ENCODE assay signal across 16 mouse cellular contexts in genomic region chr11:102744746-102745145, GRCm38 (mm10). TPM values are rescaled to one million over a fixed set of nuclear protein-coding genes. Genes with fewer than 3 reads are reported as not detected.
DNase-seq lines count a peak whose midpoint lies in the region; ATAC-seq lines count a peak whose summit lies in the region.
"Had no signal": no experiment of that assay in that cellular context is flagged by ENCODE, and none has a peak within 500 bp of the region (broad histone marks: within the 10 kb centered on the region; RNA-seq: fewer than 3 reads in every experiment).

No protein-coding gene starts in this region.

- peak; percentile 65 for DNase-seq in adrenal gland, postnatal 10 days
- DNase-seq in adrenal gland, adult 8-10 months, result no peak
- DNase-seq in cerebellum, adult 8-10 months, result peak; percentile 31
- no peak for DNase-seq in cerebellum, postnatal 36 days
- DNase-seq in NIH3T3 (ENCODE audit: low read depth), result peak; percentile 11
- peak; percentile 53 for DNase-seq in cerebellum, adult 9-10 months
- DNase-seq in layer of hippocampus, postnatal 25 days (ENCODE audit: extremely low spot score in 1 of 2, low spot score in 1 of 2), result no peak
- DNase-seq: gastrocnemius, adult 2 months; gastrocnemius, postnatal 25 days; heart, postnatal 36 days; kidney, adult 2 months had no signal

- no peak for ATAC-seq in erythroblast, adult 5-6 weeks (replicated peaks; ENCODE audit: low FRiP score, poor library complexity, severe bottlenecking)
- ATAC-seq: forebrain, embryonic 13.5 days; intestine, embryonic 16.5 days had no signal

RNA-seq across cellular contexts. Expression of gene Adam11, which starts 16.5 kb away (rescaled TPM):
- 10 to 100 TPM; 18.6 to 45.3 TPM for total RNA-seq in adrenal gland, postnatal 10 days (2021)
- 10 to 100 TPM in 2 of 4 experiments, 1 to 10 TPM in 2; 2.0 to 13.0 (median 8.0) TPM for total RNA-seq in adrenal gland, adult 8-10 months (2022)
- total RNA-seq in erythroblast, adult 5-6 weeks (2015; ENCODE audit: low replicate concordance), result not detected in 2 replicates
- not detected in 2 replicates for total RNA-seq in erythroblast, adult 5-6 weeks (2017; ENCODE audit: low replicate concordance)
- 100 to 1,000 TPM; 186 to 205 TPM for total RNA-seq in layer of hippocampus, postnatal 25 days (2021)
- total RNA-seq: CH12.LX; granulocyte monocyte progenitor cell, adult 5-6 weeks had no signal

RNA-seq across cellular contexts. Expression of gene Ccdc43, which starts 47.2 kb away (rescaled TPM):
- 10 to 100 TPM; 20.7 to 23.6 TPM for total RNA-seq in adrenal gland, postnatal 10 days (2021)
- 10 to 100 TPM; 26.5 to 30.5 (median 29.6) TPM for total RNA-seq in adrenal gland, adult 8-10 months (2022)
- 4.4 and 8.1 TPM in 2 replicates for total RNA-seq in erythroblast, adult 5-6 weeks (2015; ENCODE audit: low replicate concordance)
- total RNA-seq in erythroblast, adult 5-6 weeks (2017; ENCODE audit: low replicate concordance), result 2.9 and 12.0 TPM in 2 replicates
- total RNA-seq in layer of hippocampus, postnatal 25 days (2021), result 10 to 100 TPM; 35.5 to 38.1 TPM

Comparison
In these comparisons a context has a peak if more than half of its experiments do, and no peak if none do; other contexts are left out.
1. DNase-seq: peak in adrenal gland, postnatal 10 days (single experiment), cerebellum, adult 8-10 months (single experiment), NIH3T3 (single experiment) and cerebellum, adult 9-10 months (single experiment); none in adrenal gland, adult 8-10 months (single experiment), cerebellum, postnatal 36 days (0 of 2) and layer of hippocampus, postnatal 25 days (0 of 2).
2. RNA of gene Adam11, which starts 16.5 kb away (total RNA-seq): 186 to 205 TPM in layer of hippocampus, postnatal 25 days; 18.6 to 45.3 TPM in adrenal gland, postnatal 10 days, 2.0 to 13.0 TPM in adrenal gland, adult 8-10 months and not detected in erythroblast, adult 5-6 weeks; every median in the first group is over 4 times any median in the second.